Mouse (Mus musculus) Patski (cell line): Measurements from ENCODE around the gene Foxr1. TPM values are rescaled to one million over a fixed set of nuclear protein-coding genes. Genes with fewer than 3 reads are reported as not detected.
A peak's percentile ranks its signal among the peaks of the same experiment; 100 is the strongest.

Experiments used
- ATAC-seq: fragments of 100-300 bp; one replicate; pipeline ENCODE4 v1.8.0; 2021
- CTCF ChIA-PET: fragments of 350-600 bp; sonication (Branson Sonifier 250); formaldehyde crosslinking; loops from one replicate; lab custom pipeline; 2022; ENCODE audit warnings: inconsistent platforms; lab: Charles Lee
- POLR2A ChIA-PET: fragments of 350-600 bp; sonication (Branson Sonifier 250); formaldehyde crosslinking; loops from one replicate; lab custom pipeline; 2022; ENCODE audit warnings: antibody characterized with exemption, inconsistent platforms; lab: Charles Lee
- DNase-seq: peaks from one replicate; pipeline ENCODE4 v3.0.0-alpha.2; 2011; ENCODE audit warnings: low read depth, low spot score
- H3K27me3 ChIP-seq: fragments of 371-371 bp; one replicate; pipeline ENCODE4 v1.5.1; 2021
- CTCF ChIP-seq: fragments of 100-300 bp; IDR thresholded peaks from one replicate; pipeline ENCODE4 v1.5.1; 2021
- in situ Hi-C: fragments of 300-500 bp; cut with MboI; formaldehyde crosslinking; loops from 3 replicates; pipeline ENCODE4 v1.11.1; 2018; ENCODE audit warnings: low pct_unique_long_range_greater_than_20kb, mixed read lengths
- polyA plus RNA-seq: library from polyadenylated mRNA; unstranded; gene quantifications from one replicate; pipeline ENCODE4 v1.2.3, GENCODE M21; 2021

The Foxr1 gene
- polyA plus RNA-seq, 1 experiment from 2014 or later, result not detected

DNA sequence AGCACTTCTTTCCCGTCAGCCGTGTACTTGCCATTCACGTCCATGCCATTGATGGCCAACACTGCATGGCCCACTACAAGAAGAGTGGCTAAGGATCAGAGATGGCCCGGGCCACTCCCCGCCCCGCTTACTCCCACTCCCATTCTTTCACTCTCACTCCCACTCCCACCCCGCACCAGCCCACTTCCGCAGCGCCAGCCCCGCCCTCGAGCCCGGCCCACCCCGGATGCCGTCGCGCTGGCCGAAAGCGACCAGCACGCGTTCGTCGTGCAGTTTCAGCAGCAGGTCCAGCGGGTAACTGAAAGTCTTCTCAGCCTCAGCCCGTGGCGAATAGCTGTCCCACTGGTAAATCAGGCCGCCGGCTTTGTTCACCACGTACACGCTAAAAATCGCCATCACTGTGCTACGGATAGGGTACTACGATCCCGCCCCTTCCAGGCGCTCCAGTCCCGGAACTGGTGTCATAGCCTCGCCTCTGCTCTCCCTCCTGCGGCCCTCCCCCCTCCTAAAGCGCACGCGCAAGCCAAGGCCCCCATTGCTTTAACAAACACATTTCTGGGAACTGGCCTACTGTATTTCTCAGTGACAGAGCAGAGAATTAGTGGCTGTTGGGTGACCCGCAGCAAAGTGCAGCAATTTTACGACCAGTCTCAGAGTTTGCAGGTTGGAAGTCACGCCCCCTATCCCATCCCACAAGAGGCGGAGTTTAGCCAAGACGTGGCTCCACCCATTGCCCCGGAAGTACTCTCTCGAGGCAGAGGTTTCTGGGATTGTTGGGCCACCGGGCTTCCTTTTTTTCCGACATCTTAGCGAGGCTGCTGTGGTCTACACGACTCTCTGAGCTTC lies 33.8 kb downstream of the Foxr1 start, which contains the start of the genes Rps25 and Trappc4:
TSS of gene Rps25 (plus strand) at position 234 of the 846 bp plus-strand sequence.
TSS of gene Trappc4 (minus strand) at position 695 of the 846 bp plus-strand sequence.
- ChIA-PET POLR2A (interaction anchor here (2.9 kb wide), 2 partner anchors 9 to 11 kb away, joined by 11 to 15 read pairs; partner anchors contain the start of genes Ccdc84 and Slc37a4), CTCF (interaction anchor here (0.6 to 2.8 kb wide), 3 partner anchors 8 to 46 kb away, joined by 3 to 9 read pairs (median 3); partner anchors contain the start of genes Ccdc84 and Vps11)
- no peak for TF ChIP-seq CTCF
- in situ Hi-C loops, result no loop called here
- peak; percentile 74 for DNase-seq
- peak; percentile 90 for ATAC-seq
- no peaks in the 10 kb centered on the region for H3K27me3 ChIP-seq

DNA sequence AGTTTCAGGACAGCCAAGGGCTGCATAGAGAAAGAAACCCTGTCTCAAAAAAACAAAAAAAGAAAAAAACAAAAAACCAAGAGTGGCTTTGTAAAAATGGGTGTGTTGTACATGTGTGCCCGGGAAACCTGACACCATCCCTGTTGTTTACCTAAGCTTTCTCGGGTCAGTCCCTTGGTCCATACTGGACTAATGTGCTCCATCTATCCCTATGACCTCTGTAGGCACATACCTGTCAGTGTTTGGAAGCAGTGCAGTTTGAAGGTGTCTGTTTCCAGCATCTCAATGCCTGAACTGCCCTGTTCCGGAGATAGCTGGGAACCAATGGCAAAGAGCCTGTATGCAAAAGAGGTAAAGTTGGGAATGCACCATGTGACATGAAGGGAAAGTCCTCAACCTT lies 35.9 kb downstream of the Foxr1 start:
- in situ Hi-C loops, result no loop called here
- POLR2A ChIA-PET, result no interaction called here
- H3K27me3 ChIP-seq, result no peaks in the 10 kb centered on the region
- DNase-seq (no peak), ATAC-seq (no peak)
- no peak for TF ChIP-seq CTCF
- CTCF ChIA-PET, result no interaction called here

DNA sequence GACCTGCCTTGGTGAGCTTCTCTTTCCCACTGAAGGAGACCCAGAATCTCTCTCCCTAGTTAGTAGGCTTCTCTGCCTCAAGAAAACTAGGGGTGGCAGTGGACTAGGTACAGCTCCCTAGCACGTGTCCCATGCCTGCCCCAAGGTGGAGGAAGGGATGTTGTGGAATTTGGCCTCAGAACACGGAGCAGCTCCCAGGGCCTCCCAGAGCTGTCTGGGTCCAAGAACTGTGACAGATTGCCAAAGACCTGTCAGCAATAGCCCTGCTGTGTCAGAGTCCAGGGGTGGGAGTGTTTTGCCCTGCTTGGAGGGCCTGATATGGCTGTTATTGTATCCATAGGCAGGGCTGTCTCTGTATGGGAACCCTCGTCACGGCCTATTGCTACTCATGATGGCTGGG lies 39.9 kb downstream of the Foxr1 start:
- ATAC-seq (no peak), DNase-seq (no peak)
- no peak for TF ChIP-seq CTCF
- in situ Hi-C loops, result no loop called here
- H3K27me3 ChIP-seq, result no peaks in the 10 kb centered on the region
- ChIA-PET CTCF (interaction anchor here (1.0 kb wide), 1 partner anchor 40 kb away, joined by 3 read pairs; the partner anchor contains the start of gene Vps11), POLR2A (interaction anchor here (1.5 kb wide), 1 partner anchor 10 kb away, joined by 3 read pairs; no protein-coding TSS in a partner anchor)

DNA sequence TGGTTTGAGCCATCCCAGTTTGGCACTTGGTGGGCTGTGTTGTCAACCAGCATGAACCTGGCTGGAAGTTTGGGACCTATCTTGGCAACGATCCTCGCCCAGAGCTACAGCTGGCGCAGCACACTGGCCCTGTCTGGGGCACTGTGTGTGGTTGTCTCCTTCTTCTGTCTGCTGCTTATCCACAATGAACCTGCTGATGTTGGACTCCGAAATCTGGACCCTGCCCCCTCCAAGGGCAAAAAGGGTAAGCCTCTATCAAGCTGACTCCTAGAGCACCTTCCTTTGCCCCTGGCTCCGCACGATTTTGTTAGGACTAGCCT lies 41.2 kb downstream of the Foxr1 start:
- no peak for DNase-seq
- POLR2A ChIA-PET, result interaction anchor here (0.7 to 1.0 kb wide), 2 partner anchors 19 to 505 kb away, joined by 4 to 5 read pairs; partner anchors contain the start of gene Ccdc84
- in situ Hi-C loops, result no loop called here

DNA sequence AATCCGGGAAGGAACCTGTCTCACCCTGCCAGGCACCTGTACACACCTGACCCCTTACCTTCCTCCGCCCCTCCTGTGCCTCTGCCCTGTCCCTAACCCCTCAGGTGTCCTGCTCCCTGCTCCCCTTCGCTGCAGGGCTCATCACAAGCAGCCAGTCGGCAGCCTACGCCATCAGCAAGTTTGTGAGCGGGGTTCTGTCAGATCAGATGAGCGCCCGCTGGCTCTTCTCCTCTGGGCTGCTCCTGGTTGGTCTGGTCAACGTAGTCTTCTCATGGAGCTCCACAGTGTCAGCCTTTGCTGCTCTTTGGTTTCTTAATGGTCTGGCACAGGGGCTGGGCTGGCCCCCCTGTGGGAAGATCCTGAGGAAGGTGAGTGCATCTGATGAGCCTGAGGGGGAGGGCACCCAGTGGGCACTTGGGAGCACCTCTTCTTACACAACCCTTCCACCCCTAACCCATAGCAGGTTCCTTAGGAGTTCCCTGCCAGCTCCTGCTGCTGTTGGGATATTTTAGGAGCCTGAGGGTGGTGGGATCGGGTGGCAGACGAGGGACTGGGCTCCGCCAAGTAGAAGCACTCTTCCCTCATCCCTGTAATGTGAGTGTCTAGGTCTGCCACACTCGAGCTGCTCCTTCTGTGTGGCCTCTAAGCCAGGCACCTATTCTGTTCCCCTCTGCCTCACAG lies 41.7 kb downstream of the Foxr1 start:
- POLR2A ChIA-PET, result interaction anchor here (1.0 to 3.4 kb wide), 3 partner anchors 8 to 65 kb away, joined by 4 to 15 read pairs (median 4); partner anchors contain the start of genes Ccdc84, H2afx, Rps25 and Trappc4
- CTCF ChIA-PET, result interaction anchor here (0.9 to 1.6 kb wide), 2 partner anchors 8 to 11 kb away, joined by 3 read pairs; partner anchors contain the start of gene Trappc4
- no peak for TF ChIP-seq CTCF
- H3K27me3 ChIP-seq, result no peaks in the 10 kb centered on the region
- in situ Hi-C loops, result no loop called here
- ATAC-seq (no peak), DNase-seq (no peak)

More for the DNA sequence above, 41.2 kb downstream of the Foxr1 start:
- ATAC-seq, result no peak
- CTCF ChIA-PET, result interaction anchor here (0.9 kb wide), 1 partner anchor 11 kb away, joined by 3 read pairs; no protein-coding TSS in a partner anchor
- H3K27me3 ChIP-seq, result no peaks in the 10 kb centered on the region
- TF ChIP-seq CTCF, result no peak

DNA sequence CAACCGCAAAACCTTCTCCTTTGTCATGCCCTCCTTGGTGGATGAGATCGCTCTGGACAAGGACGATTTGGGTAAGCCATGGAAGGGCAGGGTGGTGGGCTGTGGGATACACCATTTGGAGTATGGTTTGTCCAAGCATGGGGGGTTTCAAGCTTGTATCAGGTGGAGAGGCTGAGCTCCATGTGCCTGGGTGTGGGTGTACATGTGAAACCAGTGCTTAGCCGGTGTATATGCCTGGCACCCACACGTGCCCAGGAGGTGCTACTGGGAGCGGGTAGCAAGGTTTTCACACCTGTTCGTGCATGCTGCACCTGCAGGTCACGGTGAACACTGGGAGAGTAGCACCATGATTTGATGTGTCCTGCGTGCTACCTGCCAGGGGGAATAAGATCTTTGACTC lies 42.4 kb downstream of the Foxr1 start:
- DNase-seq (no peak), ATAC-seq (no peak)
- no peaks in the 10 kb centered on the region for H3K27me3 ChIP-seq
- ChIA-PET POLR2A (interaction anchor here (0.8 to 3.4 kb wide), 4 partner anchors 9 to 64 kb away, joined by 3 to 15 read pairs (median 4); partner anchors contain the start of genes H2afx, Rps25 and Trappc4), CTCF (interaction anchor here (1.6 kb wide), 1 partner anchor 9 kb away, joined by 3 read pairs; the partner anchor contains the start of gene Trappc4)
- in situ Hi-C loops, result no loop called here
- TF ChIP-seq CTCF, result no peak

DNA sequence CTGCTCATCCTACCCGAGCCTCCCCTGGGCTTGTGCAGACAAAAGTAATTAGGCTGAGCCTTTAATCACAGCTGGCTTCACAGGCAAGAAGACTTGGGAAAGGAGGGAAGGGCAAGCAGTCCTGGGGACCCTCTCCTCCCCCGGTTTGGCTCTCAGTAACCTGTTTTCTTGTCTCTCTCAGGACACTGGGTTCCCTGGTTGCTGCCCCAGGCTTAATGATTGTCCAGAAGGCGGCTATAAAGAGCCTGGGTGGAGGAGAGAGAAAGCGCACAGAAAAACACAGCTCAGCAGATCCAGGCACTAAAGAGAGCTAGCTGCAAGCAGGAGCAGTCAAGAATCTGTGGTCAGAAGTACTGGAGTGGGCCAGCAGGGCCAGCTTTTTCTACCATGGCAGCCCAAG lies 42.8 kb downstream of the Foxr1 start:
- CTCF ChIA-PET, result interaction anchor here (1.6 kb wide), 1 partner anchor 9 kb away, joined by 3 read pairs; the partner anchor contains the start of gene Trappc4
- peak; percentile 29 for ATAC-seq

DNA sequence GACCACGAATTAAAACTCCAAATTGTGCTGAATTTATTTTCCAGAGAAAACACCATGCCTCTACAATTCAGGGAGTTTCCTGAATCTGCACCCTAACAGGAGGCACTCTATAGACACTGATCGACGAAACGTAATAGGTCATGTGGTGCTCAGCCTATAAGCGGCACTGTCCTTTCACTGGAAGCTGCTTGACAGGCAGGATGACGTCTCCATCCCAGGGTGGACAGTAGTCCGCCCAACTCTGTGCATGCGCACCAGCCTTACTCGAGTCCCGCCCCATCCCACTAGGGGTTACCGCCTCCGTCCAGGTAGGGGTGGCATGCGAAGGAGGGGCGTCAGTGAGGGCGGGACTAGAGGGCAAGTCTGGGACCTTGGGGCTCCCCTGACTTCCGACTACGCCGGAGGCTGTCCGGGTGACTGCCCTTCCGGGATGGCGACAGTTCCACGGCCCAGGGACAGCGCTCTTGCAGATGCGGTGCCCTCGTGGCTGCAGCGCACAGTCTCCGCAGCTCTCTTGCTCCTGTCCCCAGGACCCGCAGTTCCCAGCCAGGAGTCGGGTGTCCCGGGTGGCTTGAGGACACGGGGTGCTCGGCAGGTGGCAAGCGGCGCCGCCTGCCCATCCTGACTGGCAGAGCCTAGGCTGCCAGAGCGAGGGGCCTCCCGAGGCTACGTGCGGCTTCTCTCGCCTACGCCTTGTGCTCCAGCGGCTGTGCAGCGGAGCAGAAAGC lies 44.1 kb downstream of the Foxr1 start, which contains the start of gene Slc37a4:
TSS of gene Slc37a4 (plus strand) at position 169 of the 728 bp plus-strand sequence.
- H3K27me3 ChIP-seq, result no peaks in the 10 kb centered on the region
- ChIA-PET POLR2A (interaction anchor here (3.4 kb wide), 1 partner anchor 11 kb away, joined by 15 read pairs; the partner anchor contains the start of genes Rps25 and Trappc4), CTCF (no interaction called here)
- ATAC-seq (peak; percentile 91), DNase-seq (peak; percentile 88)
- no peak for TF ChIP-seq CTCF
- in situ Hi-C loops, result no loop called here

More for the DNA sequence above, 42.8 kb downstream of the Foxr1 start:
- POLR2A ChIA-PET, result interaction anchor here (0.6 to 3.4 kb wide), 5 partner anchors 9 to 204 kb away, joined by 3 to 15 read pairs (median 3); partner anchors contain the start of genes H2afx, Rps25 and Trappc4
- in situ Hi-C loops, result no loop called here
- DNase-seq, result peak; percentile 30
- no peak for TF ChIP-seq CTCF
- H3K27me3 ChIP-seq, result no peaks in the 10 kb centered on the region

DNA sequence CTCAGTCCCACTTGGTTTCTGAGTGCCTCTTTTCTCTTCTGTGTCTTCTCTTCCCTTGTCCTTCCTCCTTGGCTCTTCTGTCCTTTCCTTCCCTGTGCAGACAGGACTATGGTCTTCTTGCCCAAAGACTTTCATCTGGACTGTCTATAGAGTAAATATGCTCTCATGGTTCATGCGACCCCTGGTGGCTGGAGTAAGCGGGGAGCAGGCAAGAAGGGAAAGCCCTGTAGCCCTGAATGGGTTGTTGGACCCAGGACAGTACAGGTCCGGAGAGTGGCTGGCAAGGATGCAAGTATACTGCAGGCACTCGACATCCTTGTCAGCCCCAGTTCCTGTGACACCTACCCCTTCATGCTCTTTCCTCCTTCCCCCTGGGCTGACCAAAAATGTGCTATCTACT lies 49.5 kb downstream of the Foxr1 start:
- no peak for TF ChIP-seq CTCF
- DNase-seq, result no peak
- peak; percentile 44 for ATAC-seq
- no peaks in the 10 kb centered on the region for H3K27me3 ChIP-seq
- CTCF ChIA-PET, result no interaction called here
- POLR2A ChIA-PET, result interaction anchor here (0.6 kb wide), 1 partner anchor 472 kb away, joined by 5 read pairs; no protein-coding TSS in a partner anchor
- in situ Hi-C loops, result no loop called here
